Mouse (Mus musculus) forebrain, embryonic 15.5 days (tissue): ENCODE results near the gene Gnrhr. TPM values are rescaled to one million over a fixed set of nuclear protein-coding genes. Genes with fewer than 3 reads are reported as not detected.

Source experiments
- polyA plus RNA-seq: library from polyadenylated mRNA; unstranded; fragments of >200 nt; fragmentation: Nextera tagmentation; extraction: Ambion mirVana; gene quantifications from 2 replicates; pipeline ENCODE4 v1.2.1, GENCODE M21; 2015

The Gnrhr gene
- polyA plus RNA-seq, 1 experiment from 2014 or later: not detected

Other genes with a start within 250 kb of the Gnrhr start
- gene Cenpc1, start 132.3 kb downstream of the Gnrhr start, polyA plus RNA-seq: 44.7 and 46.8 TPM in 2 replicates
- gene Stap1, start 126.2 kb downstream of the Gnrhr start, polyA plus RNA-seq: 0.25 and 0.38 TPM in 2 replicates
- gene Uba6, start 25.1 kb downstream of the Gnrhr start, polyA plus RNA-seq: 15.3 and 15.6 TPM in 2 replicates
- not detected in 2 replicates for gene Tmprss11c, start 91.4 kb upstream of the Gnrhr start, polyA plus RNA-seq
- not detected in 2 replicates for gene Tmprss11d, start 175.5 kb upstream of the Gnrhr start, polyA plus RNA-seq